Mouse (Mus musculus) olfactory bulb, adult 2 months (tissue): ENCODE data around the gene B020004J07Rik.

Experiments
- CTCF ChIP-seq: fragments of 200-500 bp; IDR thresholded peaks from 2 replicates; pipeline ENCODE4 v1.5.1; 2012; ENCODE audit warnings: low read depth, mild to moderate bottlenecking, low read length, moderate library complexity; ENCODE audit not compliant: insufficient read depth
- POLR2A ChIP-seq: fragments of 200-500 bp; IDR thresholded peaks from 2 replicates; pipeline ENCODE4 v1.6.1; 2012; ENCODE audit warnings: mild to moderate bottlenecking, low read depth, low read length, moderate library complexity; ENCODE audit not compliant: insufficient read depth

DNA sequence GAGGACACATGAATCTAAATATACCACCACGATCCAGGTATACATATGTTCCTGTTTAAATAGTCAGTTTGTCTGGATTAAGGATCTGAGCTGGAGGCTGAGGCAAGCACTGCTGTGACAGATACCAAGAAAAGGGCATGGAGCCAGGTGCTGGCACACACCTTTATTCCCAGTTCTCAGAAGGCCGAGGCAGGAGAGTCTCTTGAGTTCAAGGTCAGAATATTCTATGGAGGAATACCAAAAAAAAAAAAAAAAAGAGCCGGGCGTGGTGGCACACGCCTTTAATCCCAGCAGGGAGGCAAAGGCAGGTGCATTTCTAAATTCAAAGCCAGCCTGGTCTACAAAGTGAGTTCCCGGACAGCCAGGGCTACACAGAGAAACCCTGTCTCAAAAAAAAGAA lies 18.5 kb upstream of the B020004J07Rik start:
- TF ChIP-seq CTCF (no peak), POLR2A (no peak)
